ENCODE assay signal across 8 mouse cellular contexts in the genomic region with DNA sequence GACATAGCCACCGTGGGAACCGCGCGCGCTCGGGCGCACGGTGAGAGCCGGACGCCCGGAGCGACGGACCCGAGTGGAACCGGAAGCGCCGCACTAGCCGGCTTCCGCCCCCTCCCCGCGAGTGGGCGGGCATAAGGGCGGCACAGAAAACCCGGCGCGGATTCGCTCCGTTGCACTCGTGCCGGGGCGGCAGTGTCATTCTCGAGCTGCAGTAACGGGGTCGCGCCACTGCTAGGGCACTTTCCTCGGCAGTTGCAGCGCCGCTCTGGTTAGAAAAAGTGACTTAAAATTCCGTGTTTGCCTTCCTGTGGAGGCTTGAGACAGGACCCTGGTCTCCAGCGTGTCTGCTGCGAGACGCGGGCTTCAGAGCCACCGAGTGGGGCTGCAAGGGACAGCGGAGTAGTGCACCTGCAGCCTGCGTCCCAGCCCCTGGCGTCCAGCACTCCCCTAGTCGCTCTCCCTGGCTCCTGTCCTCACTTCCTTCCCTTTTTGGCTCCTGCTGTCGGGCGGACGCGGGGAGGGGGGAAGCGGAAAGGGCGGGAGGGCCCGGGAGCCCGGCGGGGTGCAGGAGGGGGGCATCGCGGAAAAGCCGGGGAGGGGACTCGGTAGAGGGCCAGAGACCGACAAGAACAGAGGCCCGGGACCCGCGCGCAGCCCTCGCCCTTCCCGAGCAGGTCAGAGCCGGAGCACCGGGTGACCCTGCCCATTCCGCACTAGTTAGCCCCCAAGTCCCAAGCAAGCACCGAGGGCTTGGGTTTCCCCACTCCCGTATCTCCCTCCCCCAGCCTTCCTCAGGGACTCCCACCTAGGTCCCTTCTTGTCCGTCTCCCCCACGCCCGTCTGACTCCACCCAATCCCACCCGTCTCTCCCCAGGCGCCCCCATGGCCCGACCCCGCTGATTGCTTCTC. TPM values are rescaled to one million over a fixed set of nuclear protein-coding genes. Genes with fewer than 3 reads are reported as not detected.
A peak's percentile ranks its signal among the peaks of the same experiment; 100 is the strongest.
DNase-seq lines count a peak whose midpoint lies in the region; ATAC-seq and TF ChIP-seq lines count a peak whose summit lies in the region.

TSS of gene Rgl2 (plus strand) at position 173 of the 909 bp plus-strand sequence.

- H3K27me3 ChIP-seq in forebrain, embryonic 14.5 days (replicated peaks; ENCODE audit: control insufficient read depth, insufficient read depth, low read length): no peaks in the 10 kb centered on the region
- H3K27me3 ChIP-seq in liver, embryonic 16.5 days (ENCODE audit: control insufficient read depth, insufficient read depth, low read depth, low read length): no peaks in the 10 kb centered on the region
- H3K27me3 ChIP-seq in neural tube, embryonic 12.5 days (replicated peaks): no peaks in the 10 kb centered on the region; the same call in 1 of the 2 replicates
- H3K27me3 ChIP-seq in stomach, postnatal 0 days (ENCODE audit: control insufficient read depth, insufficient read depth, low read length): no peaks in the 10 kb centered on the region

- H3K9ac ChIP-seq in forebrain, embryonic 14.5 days (ENCODE audit: low read length): peak within 1 kb of the TSS; percentile 93
- H3K9ac ChIP-seq in liver, embryonic 16.5 days (ENCODE audit: low read depth, low read length): peak within 1 kb of the TSS; percentile 81
- H3K9ac ChIP-seq in neural tube, embryonic 12.5 days: peak within 1 kb of the TSS; percentile 88
- H3K9ac ChIP-seq in stomach, postnatal 0 days (ENCODE audit: low read length): peak within 1 kb of the TSS; percentile 82

- H3K36me3 ChIP-seq in forebrain, embryonic 14.5 days (ENCODE audit: control insufficient read depth, insufficient read depth, low read length): peaks cover 27% of the 10 kb centered on the region
- no peaks in the 10 kb centered on the region; the same call in 1 of the 2 replicates for H3K36me3 ChIP-seq in liver, embryonic 16.5 days (ENCODE audit: control insufficient read depth, insufficient read depth)
- H3K36me3 ChIP-seq in neural tube, embryonic 12.5 days: peaks cover 43% of the 10 kb centered on the region
- peaks cover 12% of the 10 kb centered on the region for H3K36me3 ChIP-seq in stomach, postnatal 0 days (ENCODE audit: control insufficient read depth, insufficient read depth, low read length)

- H3K27ac ChIP-seq in forebrain, embryonic 14.5 days (ENCODE audit: low read depth, low read length): peak within 1 kb of the TSS; percentile 94
- peak within 1 kb of the TSS; percentile 95 for H3K27ac ChIP-seq in liver, embryonic 16.5 days (ENCODE audit: low read length)
- peak within 1 kb of the TSS; percentile 94 for H3K27ac ChIP-seq in neural tube, embryonic 12.5 days
- H3K27ac ChIP-seq in stomach, postnatal 0 days (replicated peaks): peak within 1 kb of the TSS; percentile 93

- peak; percentile 48 for TF ChIP-seq EP300 in stomach, postnatal 0 days (optimal IDR thresholded peaks at IDR 0.05)

- peaks cover 13% of the 10 kb centered on the region for H3K4me1 ChIP-seq in forebrain, embryonic 14.5 days (ENCODE audit: control insufficient read depth, insufficient read depth, low read length)
- H3K4me1 ChIP-seq in liver, embryonic 16.5 days (ENCODE audit: control insufficient read depth, low read depth, low read length): peaks cover 30% of the 10 kb centered on the region
- H3K4me1 ChIP-seq in neural tube, embryonic 12.5 days: peaks cover 21% of the 10 kb centered on the region
- H3K4me1 ChIP-seq in stomach, postnatal 0 days (replicated peaks; ENCODE audit: control insufficient read depth, insufficient read depth): 0 out of 2 replicates have a peak, but pooled peaks cover 3% of the 10 kb centered on the region

- WGBS in forebrain, embryonic 14.5 days: under 1% methylated on average over 71 of the region's 80 CpGs
- under 1% methylated on average over 77 of the region's 80 CpGs for WGBS in liver, embryonic 16.5 days (ENCODE audit: insufficient replicate concordance)
- under 1% methylated on average over 75 of the region's 80 CpGs for WGBS in neural tube, embryonic 12.5 days
- WGBS in stomach, postnatal 0 days: under 1% methylated on average over 65 of the region's 80 CpGs

- peak within 1 kb of the TSS; percentile 82 for H3K4me3 ChIP-seq in forebrain, embryonic 14.5 days (ENCODE audit: low read depth, low read length)
- H3K4me3 ChIP-seq in liver, embryonic 16.5 days (ENCODE audit: low read depth, low read length): peak within 1 kb of the TSS; percentile 82
- peak within 1 kb of the TSS; percentile 82 for H3K4me3 ChIP-seq in neural tube, embryonic 12.5 days
- H3K4me3 ChIP-seq in stomach, postnatal 0 days (ENCODE audit: low read depth, low read length): peak within 1 kb of the TSS; percentile 84

- H3K9me3 ChIP-seq in forebrain, embryonic 14.5 days (replicated peaks; ENCODE audit: control insufficient read depth, low read length): no peaks in the 10 kb centered on the region
- H3K9me3 ChIP-seq in liver, embryonic 16.5 days (replicated peaks; ENCODE audit: control insufficient read depth, low read length): no peaks in the 10 kb centered on the region
- H3K9me3 ChIP-seq in neural tube, embryonic 12.5 days: no peaks in the 10 kb centered on the region
- H3K9me3 ChIP-seq in stomach, postnatal 0 days (ENCODE audit: control insufficient read depth, low read length): no peaks in the 10 kb centered on the region

- DNase-seq in ES-CJ7 (ENCODE audit: low read depth, low spot score): peak; percentile 94
- DNase-seq in forebrain, embryonic 14.5 days (ENCODE audit: low spot score): peak; percentile 96
- peak; percentile 94 to 96 for DNase-seq in heart, postnatal 10 days
- peak; percentile 96 to 97 for DNase-seq in kidney, postnatal 4 days
- peak; percentile 95 for DNase-seq in stomach, postnatal 0 days (ENCODE audit: low spot score)

- H3K4me2 ChIP-seq in forebrain, embryonic 14.5 days (ENCODE audit: low read length): peak within 1 kb of the TSS; percentile 99
- H3K4me2 ChIP-seq in liver, embryonic 16.5 days (ENCODE audit: low read depth, low read length): peak within 1 kb of the TSS; percentile 98
- peak within 1 kb of the TSS; percentile 98 for H3K4me2 ChIP-seq in neural tube, embryonic 12.5 days (replicated peaks)
- H3K4me2 ChIP-seq in stomach, postnatal 0 days (replicated peaks; ENCODE audit: low read depth): peak within 1 kb of the TSS; percentile 100

- TF ChIP-seq CTCF in stomach, postnatal 0 days (IDR thresholded peaks at IDR 0.05; ENCODE audit: low read depth): peak; percentile 51

- ATAC-seq in cerebellum, adult (ENCODE audit: insufficient number of reproducible peaks, low FRiP score, low TSS enrichment): peak; percentile 59
- peak; percentile 93 for ATAC-seq in forebrain, embryonic 14.5 days
- ATAC-seq in liver, embryonic 16.5 days (ENCODE audit: low read depth): peak; percentile 86
- ATAC-seq in neural tube, embryonic 12.5 days (ENCODE audit: low FRiP score, low read depth): peak; percentile 82
- peak; percentile 87 for ATAC-seq in stomach, postnatal 0 days (ENCODE audit: low FRiP score, low TSS enrichment)

- intact Hi-C loops in heart, postnatal 10 days (cut with DNase I): no loop called here

RNA-seq across cellular contexts. Expression of gene Rgl2, which starts in this region (rescaled TPM):
- 27.2 and 36.0 TPM in 2 replicates for polyA plus RNA-seq in forebrain, embryonic 14.5 days (2014; fragmentation: Nextera tagmentation; extraction: Ambion mirVana)
- 10 to 100 TPM; 54.8 to 57.9 TPM for total RNA-seq in heart, postnatal 10 days (2021)
- polyA plus RNA-seq in liver, embryonic 16.5 days (2015; fragmentation: Nextera tagmentation; extraction: Ambion mirVana): 7.8 and 9.0 TPM in 2 replicates
- polyA plus RNA-seq in neural tube, embryonic 12.5 days (2016; fragmentation: Nextera tagmentation; extraction: Ambion mirVana): 64.3 and 68.1 TPM in 2 replicates
- 18.6 and 24.4 TPM in 2 replicates for polyA plus RNA-seq in stomach, postnatal 0 days (2015; fragmentation: Nextera tagmentation; extraction: Ambion mirVana)

Comparison
In these comparisons a context has a peak if more than half of its experiments do, and no peak if none do; other contexts are left out.
1. Peak in every context shown above with its lines: DNase-seq, ATAC-seq, H3K4me3 ChIP-seq and H3K27ac ChIP-seq.